Mouse (Mus musculus) spleen, postnatal 10 days (tissue): Measurements from ENCODE around the gene Etnppl.
A peak's percentile ranks its signal among the peaks of the same experiment; 100 is the strongest.

Source experiments
- DNase-seq, 2 experiments: peaks; one replicate each; pipeline ENCODE4 v3.0.0; 2021 to 2022; ENCODE audit warnings: low spot score in 2 of 2

The Etnppl gene

DNA sequence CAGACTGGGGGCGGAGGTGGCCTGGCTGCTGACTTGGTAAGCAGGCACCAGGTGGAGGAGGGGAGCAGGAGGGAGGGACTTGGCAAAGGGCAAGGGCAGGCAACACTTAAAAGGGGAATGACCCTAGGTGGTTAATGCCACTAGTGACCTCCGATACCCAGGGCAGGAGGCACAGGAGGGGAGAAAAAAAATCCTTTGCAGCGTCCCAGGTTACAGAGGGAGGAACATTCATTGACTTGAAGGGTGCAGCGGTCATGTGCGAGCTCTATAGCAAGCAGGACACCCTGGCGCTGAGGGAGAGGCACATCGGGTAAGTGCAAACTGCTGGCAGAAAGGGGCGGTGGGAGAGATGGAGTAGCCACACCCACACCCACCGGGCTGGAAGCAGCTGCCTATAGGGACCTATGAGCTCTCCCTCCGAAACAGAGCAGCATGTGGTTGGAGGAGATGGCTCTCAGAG lies at the start of gene Etnppl:
Gene Etnppl (plus strand): TSS at position 10 of the 460 bp plus-strand sequence.
- DNase-seq, result no peak

- DNase-seq, result no peak
These were observed 48.7 kb upstream of the Etnppl start for GRCm38 (mm10) chr3:130568331-130569095.

DNA sequence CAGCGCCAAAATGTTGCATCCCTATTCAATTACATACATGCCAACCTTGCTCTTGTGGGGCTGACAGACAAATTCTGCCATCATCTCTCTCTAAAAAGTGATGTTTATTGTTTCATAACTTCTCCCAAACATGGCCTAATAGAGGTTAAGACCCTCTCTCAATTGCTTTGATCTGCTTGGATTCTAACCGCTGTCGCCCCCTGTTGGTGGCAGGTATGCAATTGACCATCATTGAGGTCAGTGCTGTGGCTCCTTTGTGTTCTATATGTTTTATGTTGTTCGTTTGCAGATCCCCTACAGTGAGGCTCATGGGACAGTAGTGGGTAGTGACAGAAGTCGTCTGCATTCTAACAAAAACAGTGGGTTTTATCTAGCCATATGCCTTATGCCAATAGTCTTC lies 44.0 kb upstream of the Etnppl start:
- no peak for DNase-seq

- peak in 1 of 2 experiments; percentile 29 for DNase-seq
These were observed 42.6 kb upstream of the Etnppl start for GRCm38 (mm10) chr3:130574652-130575051.

DNA sequence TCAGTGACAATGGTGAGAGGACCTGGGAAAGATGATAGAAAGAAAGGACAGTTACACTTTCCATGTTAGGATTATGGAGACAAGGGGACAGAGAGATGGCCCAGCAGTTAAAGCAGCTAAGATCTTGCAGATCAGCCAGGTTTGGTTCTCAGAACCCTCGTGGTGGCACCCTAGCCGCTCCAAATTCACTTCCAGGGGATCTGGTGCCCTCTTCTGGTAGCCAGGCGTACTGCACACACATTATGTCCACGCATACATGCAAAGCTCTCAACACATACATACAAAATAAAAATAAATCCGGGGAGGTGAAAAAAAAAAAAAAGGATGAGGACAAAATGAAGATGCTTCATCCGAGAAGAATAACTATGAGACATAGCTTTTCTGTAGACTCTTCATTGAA lies 40.6 kb upstream of the Etnppl start:
- DNase-seq, result peak in 1 of 2 experiments; percentile 42

- DNase-seq, result no peak
These were observed 37.7 kb upstream of the Etnppl start for GRCm38 (mm10) chr3:130579501-130579900.

- DNase-seq, result no peak
These were observed 35.7 kb upstream of the Etnppl start for GRCm38 (mm10) chr3:130581577-130581976.

GRCm38 (mm10) chr3:130582903-130583664 lies 34.2 kb upstream of the Etnppl start:
- DNase-seq, result no peak

DNA sequence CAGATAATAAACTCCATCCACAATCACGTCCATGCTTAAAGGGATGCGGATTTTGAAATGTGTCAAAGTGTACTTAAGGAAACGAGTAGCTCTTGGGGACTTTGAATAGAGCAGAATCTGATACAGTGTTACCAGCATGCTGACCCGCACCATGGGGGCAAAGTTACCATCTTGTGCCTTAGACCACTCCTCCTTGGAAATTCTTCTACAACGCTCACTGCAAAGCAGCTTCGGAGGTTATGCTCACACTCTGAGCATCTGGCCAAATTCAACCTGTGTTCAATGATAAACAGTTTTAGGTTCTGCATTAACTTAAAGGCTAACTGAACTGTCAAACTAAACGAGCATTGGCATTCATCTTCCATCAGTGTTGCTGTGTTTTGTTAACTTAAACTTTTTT lies 33.2 kb upstream of the Etnppl start:
- DNase-seq, result no peak

DNA sequence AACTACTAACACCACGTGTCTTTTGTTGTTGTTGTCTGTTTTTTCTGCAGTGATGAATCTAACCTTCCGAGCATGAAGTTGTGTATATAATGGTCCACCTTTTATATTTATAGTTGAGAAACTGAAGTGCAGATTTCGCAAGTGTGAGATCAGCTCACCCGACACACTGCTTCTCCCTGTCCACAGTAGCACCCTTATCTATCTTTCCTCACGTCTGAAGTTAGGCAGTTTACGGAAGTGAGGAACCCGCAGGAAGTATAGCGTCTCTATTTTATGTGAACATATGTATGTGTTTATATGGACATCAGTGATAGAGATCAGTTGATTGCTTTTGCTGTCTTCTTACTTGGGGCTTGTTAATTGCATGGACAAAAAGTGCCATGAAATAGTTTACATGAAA lies 22.2 kb upstream of the Etnppl start:
- no peak for DNase-seq

DNA sequence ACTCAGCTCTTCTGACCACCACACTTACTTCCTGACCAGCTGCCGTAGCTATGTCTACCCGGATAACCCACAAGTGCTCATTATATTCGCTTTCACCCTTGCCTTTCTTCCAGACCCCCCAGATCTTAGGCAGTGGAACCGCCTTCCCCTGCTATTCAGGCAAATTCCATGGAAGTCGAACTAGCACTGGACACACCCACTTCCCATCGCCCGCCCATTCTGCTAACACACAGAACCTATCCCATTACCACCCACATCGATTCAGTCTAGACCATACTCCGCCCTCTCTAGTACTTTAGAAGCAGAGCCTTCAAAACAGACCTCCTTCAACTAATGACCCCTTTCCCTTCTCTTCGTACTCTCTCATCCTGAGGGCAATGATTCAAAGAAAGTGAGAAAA lies 15.8 kb upstream of the Etnppl start:
- no peak for DNase-seq

- no peak for DNase-seq
These were observed 9.3 kb upstream of the Etnppl start for GRCm38 (mm10) chr3:130607924-130608323.

DNA sequence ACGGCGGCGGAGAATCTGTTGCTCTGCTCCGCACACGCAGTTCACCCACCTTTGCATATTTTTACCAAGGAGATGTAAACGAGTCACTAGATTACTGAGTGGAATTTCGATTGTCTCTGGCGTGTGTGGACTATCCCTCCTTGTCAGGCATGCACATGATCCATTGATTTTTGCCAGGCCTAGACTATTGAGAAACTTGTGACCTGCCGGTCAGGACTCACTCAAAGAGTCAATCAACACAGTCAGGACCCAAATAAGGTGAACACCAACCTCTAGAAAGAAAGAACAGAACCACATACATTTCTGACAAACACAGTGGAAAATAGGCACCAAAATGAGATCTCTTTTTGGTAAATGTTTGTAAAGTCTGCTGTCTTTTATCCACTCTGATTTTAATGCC lies 2.8 kb upstream of the Etnppl start:
- DNase-seq, result no peak

DNA sequence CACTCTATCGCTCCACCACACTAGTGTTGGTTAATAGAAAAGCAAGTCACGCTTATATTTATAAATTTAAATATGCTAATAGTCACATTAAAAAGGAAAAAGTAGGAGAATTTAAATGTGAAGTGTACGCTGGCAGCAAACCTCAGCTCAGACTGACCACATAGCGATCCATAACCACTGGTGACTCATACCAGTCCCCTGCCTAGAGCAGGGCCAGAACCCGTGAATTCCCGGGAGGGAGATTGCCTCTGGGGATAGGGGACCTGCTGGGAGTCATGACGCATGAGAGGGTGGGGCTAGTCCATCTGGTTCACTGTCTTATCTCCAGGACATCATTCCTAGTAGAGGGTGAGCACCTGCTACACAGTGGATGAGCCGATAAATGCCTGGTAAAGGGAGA lies 1.6 kb upstream of the Etnppl start:
- no peak for DNase-seq

DNA sequence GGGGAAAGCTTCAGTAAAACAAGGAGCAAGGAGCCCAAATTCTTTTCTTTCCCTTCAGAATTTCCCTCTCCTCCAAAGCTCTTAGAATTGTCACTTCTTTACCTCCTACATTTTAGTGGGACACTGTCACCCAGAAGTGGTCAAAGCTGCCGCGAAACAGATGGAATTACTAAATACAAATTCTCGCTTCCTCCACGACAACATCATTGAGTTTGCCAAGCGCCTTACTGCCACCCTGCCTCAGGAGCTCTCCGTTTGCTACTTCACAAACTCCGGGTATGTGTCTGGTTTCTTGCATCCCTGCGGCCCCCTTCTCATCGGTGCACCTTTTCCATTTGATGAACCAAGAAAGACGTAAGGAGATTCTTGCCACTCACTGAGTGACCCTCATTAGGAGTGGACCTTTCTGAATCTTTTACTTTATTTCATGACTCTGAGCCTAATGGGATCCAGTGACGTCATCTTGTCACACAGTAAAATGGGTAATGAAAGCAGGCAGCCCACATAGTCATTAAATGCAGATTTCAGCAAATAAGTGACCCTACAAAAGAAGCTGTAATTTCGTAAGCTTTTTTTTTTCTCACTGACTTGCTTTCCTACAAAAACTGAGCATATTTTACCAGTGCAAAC lies 3.4 kb downstream of the Etnppl start:
- DNase-seq, result no peak

DNA sequence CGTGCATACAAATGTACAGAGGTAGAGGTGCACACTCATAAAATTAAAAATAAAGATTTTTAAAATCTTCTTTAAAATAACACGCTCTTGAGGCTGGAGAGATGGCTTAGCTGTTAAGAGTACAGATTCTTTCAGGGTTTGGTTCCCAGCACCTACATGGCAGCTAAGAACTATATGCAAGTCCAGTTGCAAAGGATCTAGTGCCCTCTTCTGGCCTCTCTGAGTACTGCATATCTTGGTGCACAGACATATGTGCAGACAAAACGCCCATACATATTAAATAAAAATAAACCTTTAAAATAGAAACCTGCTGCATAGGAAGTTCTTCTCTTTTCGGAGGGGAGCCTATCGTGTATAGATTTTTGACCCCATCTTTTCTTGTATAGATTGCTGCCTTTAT lies 11.1 kb downstream of the Etnppl start:
- DNase-seq, result no peak

- DNase-seq, result no peak
These were observed 16.6 kb downstream of the Etnppl start for GRCm38 (mm10) chr3:130633859-130634258.

DNA sequence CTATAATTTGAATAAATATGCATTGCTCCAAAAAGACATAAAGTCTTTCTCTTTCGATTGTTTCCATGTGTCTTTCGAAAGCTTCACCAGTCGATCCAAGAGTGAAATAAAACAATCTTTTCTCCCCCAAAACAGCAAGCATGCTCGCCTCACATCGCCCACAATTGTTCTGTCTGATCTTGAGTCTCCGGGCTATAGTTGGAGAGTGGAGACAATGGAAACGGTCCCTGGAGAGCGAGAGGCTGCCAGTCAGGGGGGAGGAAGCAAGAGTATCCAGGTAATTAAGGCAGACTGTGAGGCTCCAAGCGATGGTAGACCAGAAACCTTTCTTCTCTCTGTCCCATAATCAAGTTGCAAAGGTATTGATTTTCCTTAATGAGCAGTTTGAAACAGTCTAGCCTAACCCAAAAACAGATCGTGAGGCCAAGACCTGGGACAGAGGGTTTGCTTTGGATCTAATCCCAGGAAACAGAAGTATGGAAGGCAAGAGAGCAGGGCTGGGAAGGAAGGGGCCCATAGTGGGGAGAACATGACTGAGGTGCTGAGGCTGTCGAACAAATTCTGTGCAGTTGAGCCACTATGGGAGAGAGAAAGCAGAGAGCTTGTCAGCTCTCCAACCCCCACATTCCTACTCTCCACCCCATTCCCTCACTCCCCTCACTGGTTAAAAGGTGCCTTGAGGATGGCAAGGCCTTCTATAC lies 29.0 kb downstream of the Etnppl start:
- no peak for DNase-seq

DNA sequence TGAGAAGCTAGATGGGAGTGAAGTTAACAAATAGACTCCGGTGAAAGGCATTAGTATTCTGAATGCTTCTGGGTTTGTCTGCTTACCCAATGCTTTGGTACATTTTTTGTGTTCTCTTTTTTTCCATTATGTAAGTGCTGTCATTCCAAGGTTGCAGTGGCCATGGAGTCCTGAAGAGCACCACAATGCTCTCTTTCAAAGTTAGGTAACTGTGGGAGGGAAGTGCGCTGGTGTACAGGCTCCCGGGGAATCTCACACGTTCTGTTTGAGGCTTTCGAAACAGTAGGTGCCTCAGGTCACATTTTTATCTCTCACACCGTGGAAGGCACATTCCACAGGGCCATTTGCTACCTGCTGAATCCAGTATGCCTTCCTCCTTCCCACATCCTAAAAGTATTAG lies 32.3 kb downstream of the Etnppl start:
- DNase-seq, result no peak

- DNase-seq, result no peak
These were observed 43.4 kb downstream of the Etnppl start for GRCm38 (mm10) chr3:130660619-130661018.

- DNase-seq, result no peak
These were observed 45.2 kb downstream of the Etnppl start for GRCm38 (mm10) chr3:130662496-130662895.

- DNase-seq, result no peak
These were observed 54.0 kb downstream of the Etnppl start for GRCm38 (mm10) chr3:130671291-130671690.
